Mouse (Mus musculus): ENCODE measurements around the gene Rnaseh1.
A peak's percentile ranks its signal among the peaks of the same experiment; 100 is the strongest.

Gene Rnaseh1

DNA sequence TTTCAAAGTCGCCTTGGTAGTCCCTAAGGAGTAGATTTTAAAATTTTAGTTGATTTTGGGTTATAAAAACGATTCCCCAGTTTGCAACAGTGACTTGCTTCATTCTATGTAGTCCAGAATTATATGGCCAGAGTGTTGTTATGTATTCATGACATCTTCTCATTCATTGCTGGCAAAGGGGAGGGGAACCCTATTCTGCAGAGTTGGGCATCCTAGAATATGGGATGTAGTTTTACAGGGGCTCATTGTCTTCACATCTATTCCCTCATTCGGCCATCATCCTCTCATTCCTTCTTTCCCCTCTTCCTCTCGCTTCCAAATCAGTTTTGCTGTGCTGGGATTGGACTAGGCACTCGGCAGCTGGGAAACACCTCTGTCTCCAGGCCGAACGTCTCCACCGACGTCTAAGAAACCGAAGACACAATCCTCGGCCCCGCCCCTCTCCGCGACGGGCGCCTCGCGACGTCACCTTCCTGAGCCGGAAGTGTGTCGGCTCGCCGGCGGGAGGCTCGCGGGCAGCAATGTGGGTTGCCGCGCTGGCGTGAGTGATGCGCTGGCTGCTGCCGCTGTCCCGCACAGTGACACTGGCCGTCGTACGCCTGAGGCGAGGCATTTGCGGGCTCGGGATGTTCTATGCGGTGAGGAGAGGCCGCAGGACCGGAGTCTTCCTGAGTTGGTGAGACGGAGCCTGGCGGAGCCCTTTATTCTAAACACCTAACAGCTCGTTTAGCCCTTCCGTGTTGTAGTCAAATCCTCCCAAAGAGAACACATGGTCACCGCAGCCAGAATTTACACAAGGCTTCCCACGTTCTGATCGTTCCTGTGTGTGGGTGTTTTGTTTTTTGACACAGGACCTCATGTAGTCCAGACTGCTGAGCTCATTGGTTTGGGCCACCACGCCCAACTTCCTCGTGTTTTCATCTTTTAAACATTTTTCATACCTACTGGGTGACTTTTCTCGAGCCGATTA is at the start of gene Rnaseh1:
Gene Rnaseh1 (plus strand): TSS at position 462 of the 970 bp plus-strand sequence.
- no peak for DNase-seq (ENCODE audit: extremely low spot score, low read depth, low spot score)

DNA sequence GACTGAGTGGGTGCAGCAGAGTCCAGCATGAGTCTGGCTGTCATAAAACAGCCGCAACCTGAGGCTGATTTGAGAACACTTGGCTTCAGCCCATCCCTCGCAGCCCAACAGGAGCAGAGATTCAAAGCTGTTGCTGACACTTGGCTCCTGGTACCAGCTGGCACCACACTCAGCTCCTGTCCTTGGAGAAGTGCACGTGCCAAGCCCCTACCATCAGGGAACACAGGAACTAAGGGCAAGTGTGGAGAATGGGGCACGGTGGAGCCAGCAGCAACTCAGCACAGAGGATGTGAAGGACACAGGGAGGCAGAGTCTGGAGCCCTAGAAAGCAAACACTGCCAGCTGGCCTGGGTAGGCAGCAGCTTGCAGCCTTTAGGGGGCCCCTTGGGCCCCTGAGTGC is 47.1 kb upstream of the Rnaseh1 start:
- DNase-seq (ENCODE audit: extremely low spot score, low read depth, low spot score) = no peak

DNA sequence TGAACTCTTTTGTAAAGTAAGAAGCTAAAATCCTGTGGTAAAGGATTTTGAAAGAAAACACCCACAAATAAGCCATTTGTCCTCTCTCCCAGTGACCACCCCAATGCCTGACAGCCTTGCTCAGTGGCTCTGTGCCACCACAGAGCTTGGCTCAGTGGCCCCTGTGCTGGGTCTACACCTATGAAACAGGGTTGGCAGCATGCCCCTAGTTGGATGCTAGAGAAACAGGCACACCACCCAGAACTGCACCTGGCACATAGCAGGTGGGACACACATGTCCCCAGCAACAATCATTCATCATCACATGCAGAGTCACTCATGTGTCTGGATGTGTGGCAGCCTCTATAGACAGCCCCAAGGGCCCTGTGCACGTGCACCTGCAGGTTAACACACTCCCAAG is 45.9 kb upstream of the Rnaseh1 start:
- DNase-seq (ENCODE audit: extremely low spot score, low read depth, low spot score) = no peak

DNA sequence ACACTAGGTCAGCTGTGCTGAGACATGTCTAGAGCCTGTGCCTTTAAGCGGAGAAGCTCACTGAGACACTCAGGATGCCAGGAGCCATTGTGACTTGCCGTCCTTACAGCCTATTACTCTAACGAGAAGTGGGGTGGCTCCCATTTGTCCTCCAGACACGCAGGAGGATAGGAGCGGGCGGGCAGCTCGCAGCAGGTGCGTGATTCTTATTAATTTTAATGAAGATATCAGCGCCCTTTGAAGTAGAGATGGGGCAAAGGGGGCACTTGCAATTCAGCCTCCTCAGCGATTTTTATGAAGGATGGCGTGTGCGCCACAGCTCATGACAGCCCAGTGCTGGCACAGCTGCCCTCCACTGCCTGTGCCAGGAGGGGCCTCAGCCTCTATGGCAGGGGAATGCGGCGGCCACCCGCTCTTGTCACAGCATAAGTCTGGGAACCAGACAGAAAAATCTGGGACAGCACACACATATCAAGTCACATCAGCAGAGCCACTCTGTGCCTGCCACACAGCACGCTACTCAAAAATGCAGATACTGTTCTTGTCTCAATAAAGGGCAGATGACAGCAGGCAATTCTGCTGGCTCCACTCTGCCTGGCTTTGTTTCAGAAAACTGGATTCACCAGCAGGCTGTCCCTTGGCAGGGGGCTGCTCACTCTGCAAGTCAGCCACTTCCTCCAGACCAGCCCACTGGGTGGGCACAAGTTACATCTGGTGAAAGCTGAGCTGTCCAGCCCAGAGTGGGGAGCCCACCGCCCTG is 41.7 kb upstream of the Rnaseh1 start:
- no peak for DNase-seq (ENCODE audit: extremely low spot score, low read depth, low spot score)

DNA sequence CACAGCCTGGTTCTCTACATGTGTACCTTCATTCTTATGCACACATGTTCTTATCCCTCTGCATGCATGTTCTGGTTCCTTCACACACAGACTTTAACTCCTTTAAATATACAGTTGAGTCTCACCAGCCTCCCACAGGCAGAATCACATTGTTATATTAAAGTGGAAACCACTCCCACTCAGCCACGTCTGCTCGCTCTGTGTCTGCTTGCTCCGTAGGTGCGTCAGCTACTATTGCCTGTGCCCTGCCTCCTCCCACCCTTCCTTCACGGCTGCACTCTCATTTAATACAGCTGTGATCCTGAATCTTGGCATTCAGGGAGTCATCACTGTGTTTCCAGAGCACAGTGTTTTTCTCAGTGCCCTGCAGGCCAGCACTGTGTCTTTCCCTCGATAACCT is 37.0 kb upstream of the Rnaseh1 start:
- no peak for DNase-seq (ENCODE audit: extremely low spot score, low read depth, low spot score)

DNA sequence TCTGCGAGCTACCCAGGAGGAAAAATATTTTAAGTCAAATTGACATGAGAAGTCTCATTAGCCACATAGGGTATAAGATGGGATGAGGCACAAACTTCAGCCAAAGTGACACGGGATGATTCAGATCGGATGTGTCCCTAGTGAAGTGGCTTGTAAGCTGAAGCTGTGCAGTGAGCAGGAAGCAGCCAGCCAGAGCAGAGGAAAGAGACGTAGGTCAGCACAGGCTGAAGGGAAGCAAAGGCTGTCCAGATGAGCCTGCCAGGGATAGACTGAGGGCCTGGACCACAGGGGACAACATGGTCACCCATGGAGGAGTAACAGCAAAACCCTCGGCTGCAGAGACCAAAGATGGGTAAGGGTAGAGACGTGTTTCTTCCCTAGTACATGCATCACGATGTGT is 35.0 kb upstream of the Rnaseh1 start:
- DNase-seq (ENCODE audit: extremely low spot score, low read depth, low spot score) = no peak

DNA sequence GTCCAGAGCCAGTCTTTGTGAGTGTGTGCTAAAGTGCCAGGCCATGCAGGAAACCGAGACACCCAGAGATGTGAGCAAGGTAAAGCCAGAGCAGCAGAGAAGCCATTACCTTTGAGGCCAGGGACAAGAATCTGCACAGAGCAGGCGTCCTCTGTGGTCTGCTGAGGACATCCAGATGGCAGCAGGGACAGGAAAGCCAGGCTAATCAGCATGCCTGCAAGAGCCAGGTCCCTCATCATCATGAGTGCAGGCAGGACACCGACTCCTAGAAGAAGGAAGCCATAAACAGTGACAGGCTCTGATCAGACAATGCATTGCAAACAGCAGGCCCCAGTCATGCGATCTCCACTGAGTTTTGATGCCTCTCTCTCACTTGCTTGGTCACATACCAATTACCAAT is 32.1 kb upstream of the Rnaseh1 start:
- DNase-seq (ENCODE audit: extremely low spot score, low read depth, low spot score) = no peak

DNA sequence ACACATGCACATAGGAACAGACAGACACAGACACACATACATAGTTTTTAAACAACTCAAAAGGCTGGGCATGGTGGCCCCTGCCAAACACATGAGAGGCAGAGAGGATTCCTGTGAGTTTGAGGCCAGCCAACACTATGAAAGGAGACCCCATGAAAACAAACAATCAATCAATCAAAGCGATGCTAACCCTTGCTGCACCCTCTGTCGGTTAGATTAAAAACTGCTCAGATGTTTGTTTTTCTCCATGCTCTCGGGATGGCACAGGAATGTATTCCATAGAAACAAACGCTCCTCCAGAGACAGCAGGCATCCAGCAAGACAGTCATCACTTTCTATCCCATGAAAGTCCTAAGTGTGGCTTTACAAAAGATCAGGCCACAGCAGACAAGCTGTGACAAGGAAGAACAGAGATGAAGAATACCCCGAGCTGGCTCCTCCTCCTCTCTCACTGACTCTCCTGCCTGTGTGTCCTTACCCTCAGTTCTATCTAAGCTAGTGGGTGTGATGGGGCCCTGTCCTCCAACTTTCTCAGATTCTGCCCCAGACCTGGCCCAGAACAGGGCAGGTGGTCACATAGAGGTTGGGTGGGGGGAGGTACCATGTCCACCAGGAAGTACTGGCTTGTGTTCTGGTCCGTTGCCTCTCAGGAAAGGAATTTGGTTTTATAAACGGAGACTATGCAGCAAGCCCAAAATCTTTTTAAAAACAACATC is 27.8 kb upstream of the Rnaseh1 start:
- DNase-seq (ENCODE audit: extremely low spot score, low read depth, low spot score) = no peak

DNA sequence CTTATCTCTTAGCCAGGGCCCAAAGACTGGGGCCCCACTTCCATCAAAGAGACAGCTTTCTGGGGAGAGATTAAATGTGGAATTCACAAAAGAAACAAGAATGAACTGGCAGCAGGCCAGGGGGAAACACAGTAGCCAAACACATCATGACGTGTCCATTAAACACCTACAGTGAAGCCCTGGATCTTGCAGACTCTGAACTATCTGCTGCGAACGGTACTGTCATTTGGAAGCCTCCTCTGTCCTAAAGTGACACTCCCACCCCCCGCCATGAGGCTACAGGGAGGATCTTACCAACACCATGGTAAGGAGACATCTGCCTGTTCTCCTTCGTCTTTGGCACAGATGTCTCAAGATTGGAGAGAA is 27.3 kb upstream of the Rnaseh1 start:
- DNase-seq (ENCODE audit: extremely low spot score, low read depth, low spot score) = no peak

DNA sequence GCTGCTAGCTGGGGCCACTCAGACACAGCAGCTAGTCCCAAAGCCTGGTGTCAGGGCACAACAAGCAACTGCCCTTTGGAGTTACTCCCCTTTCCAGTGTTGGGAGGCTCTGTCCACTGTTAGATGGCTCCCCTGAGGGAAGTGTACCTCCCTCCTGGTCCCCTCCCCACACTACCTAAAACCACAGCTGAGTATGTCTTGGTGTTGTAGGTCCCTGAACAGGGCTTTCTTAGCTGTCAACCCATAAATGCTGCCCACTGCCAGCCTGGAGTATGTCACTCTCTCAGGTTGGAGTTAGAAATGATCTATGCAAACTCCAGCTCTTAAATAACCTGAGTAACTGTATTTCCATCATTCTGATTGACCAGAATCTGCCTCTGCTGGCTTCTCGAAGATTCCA is 26.8 kb upstream of the Rnaseh1 start:
- no peak for DNase-seq (ENCODE audit: extremely low spot score, low read depth, low spot score)

DNA sequence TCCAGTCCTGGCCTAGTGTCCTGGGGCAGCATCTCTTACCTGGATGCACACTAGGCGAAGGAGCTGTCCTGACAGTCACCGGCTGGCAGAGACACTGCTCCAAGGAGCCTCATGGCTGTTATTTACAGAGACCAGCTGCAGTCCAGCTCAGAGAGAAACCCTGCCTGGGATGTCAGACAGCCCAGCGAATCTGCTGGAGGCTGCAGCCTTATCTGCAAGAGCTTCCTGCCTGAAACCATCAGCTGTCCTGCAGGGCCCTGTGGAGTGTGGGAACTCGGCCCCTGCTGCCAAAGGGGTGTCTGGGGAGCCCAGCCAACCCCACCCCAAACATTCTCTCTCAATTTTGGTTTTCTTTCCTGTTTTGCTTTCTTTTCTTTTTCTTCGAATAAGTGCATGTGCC is 26.2 kb upstream of the Rnaseh1 start, which contains the start of gene Colec11:
Gene Colec11 (minus strand): TSS at position 183 of the 400 bp plus-strand sequence.
- no peak for DNase-seq (ENCODE audit: extremely low spot score, low read depth, low spot score)

DNA sequence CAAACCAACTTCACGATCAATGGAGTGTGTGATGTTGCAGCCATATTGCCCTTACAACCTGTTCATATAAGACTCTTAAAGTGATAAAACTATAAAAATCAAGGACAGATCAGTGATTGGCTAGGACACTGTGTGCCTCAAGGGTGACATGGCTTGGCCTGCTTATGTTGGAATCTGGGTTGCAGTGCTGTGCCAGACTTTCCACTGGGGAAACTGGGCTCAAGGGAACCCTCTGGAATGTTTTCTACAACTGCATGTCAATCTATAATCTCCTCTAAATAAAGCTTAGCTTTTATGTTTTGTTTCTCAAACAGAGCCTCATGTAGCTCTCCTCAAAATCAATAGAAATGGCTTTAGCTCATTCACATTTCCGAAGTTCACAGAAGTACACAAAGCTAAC is 25.2 kb upstream of the Rnaseh1 start:
- DNase-seq (ENCODE audit: extremely low spot score, low read depth, low spot score) = no peak

DNA sequence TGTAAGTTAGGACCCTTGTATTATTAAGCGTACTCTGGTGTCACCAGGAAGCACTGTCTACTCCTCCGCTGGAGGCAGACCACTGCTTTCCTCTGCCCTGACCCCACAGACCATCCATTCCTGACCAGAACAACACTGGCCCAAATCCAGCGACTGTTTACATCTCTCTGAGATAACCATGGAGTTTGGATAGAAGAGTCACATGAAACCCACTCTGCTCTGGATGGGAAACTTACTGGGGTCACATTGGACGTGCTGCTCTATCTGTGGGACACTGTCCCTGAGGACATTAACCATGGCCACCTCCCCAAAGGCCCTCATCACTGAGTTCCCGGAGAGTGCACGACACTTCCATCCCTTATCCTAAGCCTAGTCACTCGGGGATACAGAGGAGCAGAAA is 24.0 kb upstream of the Rnaseh1 start:
- no peak for DNase-seq (ENCODE audit: extremely low spot score, low read depth, low spot score)

DNA sequence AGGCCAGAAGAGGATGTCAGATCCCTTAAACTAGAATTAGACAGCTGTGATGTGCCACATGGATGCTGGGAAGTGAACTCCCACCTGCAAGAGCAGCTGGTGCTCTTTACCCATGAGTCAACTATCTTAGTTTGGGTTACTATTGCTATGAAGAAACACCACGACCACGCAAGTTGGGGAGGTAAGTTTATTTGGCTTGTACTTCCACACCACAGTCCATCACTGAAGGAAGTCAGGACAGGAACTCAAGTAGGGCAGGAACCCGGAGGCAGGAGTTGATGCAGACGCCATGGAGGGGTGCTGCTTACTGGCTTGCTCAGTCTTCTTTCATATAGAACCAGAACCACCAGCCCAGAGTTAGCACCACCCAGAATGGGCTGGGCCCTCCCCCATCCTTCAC is 22.3 kb upstream of the Rnaseh1 start:
- no peak for DNase-seq (ENCODE audit: extremely low spot score, low read depth, low spot score)

DNA sequence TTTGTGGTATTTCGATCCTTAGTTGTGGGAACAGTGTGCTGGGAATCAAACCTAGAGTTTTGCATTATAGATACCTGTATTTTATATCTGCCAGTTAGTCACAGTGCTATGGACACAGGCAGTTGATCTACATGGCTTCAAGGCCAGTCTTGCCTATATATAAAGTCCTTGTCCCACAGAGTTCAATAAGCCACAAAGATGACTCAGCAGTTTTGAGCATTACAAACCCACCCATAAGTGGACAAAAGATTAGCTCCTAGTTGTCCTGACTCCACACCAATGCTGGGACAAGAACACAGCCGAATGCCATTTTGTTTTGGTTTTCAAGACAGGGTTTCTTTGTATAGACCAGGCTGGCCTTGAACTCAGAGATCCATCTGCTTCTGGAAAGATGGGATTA is 21.0 kb upstream of the Rnaseh1 start:
- no peak for DNase-seq (ENCODE audit: extremely low spot score, low read depth, low spot score)

DNA sequence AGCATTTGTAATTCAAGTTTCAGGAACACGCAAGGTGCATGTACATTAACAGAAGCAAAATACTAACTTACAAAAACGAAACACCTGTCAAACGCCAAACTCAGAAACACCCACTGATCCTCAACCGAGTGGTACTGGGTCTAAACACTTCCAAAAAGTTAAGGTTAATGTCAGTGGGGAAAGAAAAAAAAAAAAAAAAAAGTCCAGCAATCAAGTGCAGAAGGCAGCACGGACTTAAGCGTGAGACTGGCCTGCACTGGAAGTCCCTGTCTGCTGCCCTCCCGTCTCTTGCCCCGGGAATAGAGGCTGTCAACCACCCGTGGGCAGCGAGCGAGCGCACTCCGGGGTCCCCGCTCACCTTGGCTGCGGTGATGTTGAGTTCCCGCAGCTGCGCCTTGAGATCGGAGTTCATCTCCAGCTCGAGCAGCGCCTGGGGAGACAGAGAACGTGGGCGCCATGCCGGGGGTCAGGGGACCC is 14.3 kb upstream of the Rnaseh1 start:
- no peak for DNase-seq (ENCODE audit: extremely low spot score, low read depth, low spot score)

DNA sequence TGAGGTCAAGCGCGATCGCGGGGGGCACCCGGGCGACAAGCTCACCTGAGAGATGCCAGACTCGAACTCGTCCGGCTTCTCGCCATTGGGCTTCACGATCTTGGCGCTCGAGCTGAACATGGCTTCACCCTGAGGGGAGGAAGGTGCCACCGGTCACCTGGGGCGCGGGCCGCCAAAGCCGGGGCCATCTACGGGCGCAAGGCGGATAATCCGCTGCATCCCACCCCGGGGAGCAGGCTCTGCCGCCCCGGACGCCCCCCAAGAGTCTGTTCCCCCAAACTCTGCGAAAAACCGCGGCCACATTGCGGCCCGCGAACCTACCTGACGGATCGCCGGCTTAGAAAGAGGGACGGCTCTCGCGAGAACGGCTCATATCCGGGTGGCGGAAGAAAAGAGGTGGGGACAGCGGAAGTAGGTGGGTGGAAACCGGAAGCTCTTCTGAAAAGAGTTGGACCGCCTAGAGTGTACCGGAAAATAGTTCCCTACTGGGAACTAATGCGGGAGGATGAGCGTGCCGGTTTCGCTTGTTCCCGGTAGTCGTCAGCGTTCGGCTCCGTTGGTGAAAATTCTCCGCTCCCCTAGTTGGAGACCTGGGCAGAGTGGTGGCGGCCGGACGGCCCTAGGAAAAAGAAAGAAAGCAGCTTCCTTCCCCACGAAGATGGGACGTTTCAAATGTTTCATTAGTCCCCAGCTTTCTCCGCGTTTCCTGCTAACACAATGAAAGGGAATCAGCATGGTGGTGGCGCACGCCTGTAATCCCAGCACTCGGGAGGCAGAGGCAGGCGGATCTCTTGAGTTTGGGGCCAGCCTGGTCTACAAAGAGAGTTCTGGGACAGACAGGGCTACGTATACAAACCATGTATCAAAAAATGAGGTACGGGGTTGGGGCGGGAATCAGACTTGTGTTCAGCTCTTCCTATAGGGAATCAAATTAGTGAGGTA is 13.6 kb upstream of the Rnaseh1 start, which contains the start of gene Rps7:
Gene Rps7 (minus strand): TSS at position 419 of the 942 bp plus-strand sequence.
- peak; percentile 90 for DNase-seq (ENCODE audit: extremely low spot score, low read depth, low spot score)

DNA sequence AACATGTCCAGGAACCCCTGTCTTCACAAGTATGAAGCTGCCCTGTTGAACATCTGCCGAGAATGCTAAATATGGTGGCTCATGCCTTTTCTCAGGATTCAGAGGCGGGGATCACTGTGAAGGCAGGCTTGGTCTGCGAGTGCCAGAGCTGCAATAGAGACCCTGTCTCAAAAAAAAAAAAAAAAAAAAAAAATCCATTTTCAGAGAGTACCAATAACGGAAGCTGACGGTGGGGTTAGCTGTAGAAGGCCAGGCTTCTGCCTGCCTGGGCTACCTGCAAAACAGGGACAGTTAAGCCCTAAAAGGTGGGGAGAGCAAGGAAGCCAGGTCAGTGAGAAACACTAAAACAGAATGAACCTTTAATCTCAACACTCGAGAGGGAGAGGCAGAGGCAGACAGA is 12.9 kb upstream of the Rnaseh1 start:
- DNase-seq (ENCODE audit: extremely low spot score, low read depth, low spot score) = no peak

DNA sequence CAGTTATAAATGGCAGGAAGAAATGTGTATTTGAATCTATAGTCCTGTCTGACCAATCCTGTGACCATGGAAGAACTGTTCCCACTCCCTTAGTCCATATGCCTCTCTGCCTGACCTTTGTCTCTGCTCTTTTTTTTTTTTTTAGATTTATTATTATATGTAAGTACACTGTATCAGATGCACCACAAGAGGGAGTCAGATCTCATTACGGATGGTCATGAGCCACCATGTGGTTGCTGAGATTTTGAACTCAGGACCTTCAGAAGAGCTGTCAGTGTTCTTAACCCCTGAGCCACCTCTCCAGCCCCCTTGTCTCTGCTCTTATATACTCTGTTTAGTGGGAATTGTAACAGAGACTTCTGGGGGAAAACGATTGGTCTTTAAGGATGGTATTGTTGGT is 10.6 kb upstream of the Rnaseh1 start:
- DNase-seq (ENCODE audit: extremely low spot score, low read depth, low spot score) = no peak

DNA sequence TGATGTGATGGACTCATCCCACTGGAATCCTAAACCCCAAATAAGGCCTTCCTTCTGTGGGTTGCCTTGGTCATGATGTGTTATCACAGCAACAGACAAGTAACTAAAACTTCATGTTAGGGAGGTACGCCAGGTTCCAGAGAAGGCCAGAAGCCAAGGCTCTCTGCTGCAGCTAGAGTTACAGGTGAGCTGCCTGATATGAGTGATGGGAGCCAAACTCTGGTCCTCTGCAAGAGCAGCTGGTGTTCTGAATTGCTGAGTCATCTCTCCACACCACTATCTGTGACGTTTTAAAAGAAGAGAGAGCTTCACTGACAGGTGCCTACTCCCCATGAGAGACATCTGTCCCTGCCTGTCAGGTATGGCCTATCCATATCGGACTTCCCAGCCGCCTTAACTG is 13.2 kb downstream of the Rnaseh1 start:
- DNase-seq (ENCODE audit: extremely low spot score, low read depth, low spot score) = no peak
